Mouse (Mus musculus): ENCODE results near the gene Ppil1.

The Ppil1 gene

GRCm38 (mm10) chr17:29263840-29264633 lies at the start of gene Ppil1:
Gene Ppil1 (minus strand): TSS chr17:29264186.
- DNase-seq (ENCODE audit: low spot score in 2 of 2): peak; percentile 75 to 77

DNA sequence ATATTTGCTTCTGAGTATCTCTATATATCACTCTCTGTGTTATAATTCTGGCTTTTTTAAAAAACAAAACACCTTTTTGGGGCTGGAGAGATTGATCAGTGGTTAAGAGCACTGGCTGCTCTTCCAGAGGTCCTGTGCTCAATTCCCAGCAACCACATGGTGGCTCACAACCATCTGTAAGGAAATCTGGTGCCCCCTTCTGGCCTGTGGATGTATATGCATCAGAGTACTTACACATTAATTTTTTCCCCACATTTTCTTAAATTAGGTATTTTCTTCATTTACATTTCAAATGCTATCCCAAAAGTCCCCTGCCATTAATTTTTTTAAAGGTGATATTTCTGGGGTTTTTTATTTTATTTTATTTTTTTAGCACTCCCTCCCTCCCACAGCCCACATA lies 49.3 kb upstream of the Ppil1 start:
- DNase-seq (ENCODE audit: low spot score in 2 of 2): no peak

DNA sequence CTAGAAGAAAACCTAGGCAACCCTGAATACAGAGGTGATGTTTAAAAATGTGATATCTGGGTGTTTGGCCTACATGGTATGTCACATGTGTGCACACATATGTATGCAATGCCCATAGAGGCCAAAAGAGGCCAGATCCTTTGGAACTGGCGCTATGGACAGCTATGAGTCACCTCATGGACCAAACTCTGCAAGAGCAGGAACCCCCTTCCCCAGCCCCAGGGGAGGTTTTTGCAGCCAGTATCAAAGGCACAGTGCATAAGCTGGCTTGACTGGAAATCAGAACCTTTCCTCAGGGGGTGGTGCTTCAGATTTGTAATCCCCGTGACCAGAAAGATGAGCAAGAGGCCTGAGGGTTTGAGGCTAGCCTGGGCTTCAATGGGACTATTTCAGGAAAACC lies 48.1 kb upstream of the Ppil1 start:
- no peak for DNase-seq (ENCODE audit: low spot score in 2 of 2)

GRCm38 (mm10) chr17:29311602-29312001 lies 47.6 kb upstream of the Ppil1 start:
- DNase-seq (ENCODE audit: low spot score in 2 of 2): no peak

- DNase-seq (ENCODE audit: low spot score in 2 of 2): no peak
Observed at GRCm38 (mm10) chr17:29310056-29310623, 46.2 kb upstream of the Ppil1 start.

DNA sequence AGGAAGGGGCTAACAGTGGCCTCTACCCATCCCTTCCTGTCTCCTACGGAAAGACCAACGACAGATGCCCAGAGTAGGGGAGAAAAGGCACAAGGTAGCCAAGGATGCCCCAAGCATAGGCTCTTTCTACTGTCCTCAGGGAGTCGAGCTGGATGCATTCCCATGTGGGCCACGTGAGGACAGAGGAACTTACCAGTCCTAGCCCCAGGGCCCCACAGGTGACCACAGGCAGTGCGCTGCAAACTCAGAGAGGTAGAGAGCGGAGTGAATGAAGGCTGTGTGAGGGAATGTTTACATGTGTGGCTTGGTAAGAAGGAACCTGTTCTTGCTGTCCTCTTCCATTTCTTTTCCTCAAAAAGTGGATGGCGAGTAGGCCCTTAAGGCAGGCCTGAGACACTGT lies 41.9 kb upstream of the Ppil1 start:
- no peak for DNase-seq (ENCODE audit: low spot score in 2 of 2)

- DNase-seq (ENCODE audit: low spot score in 2 of 2): no peak
Observed at GRCm38 (mm10) chr17:29305058-29305806, 41.2 kb upstream of the Ppil1 start.

DNA sequence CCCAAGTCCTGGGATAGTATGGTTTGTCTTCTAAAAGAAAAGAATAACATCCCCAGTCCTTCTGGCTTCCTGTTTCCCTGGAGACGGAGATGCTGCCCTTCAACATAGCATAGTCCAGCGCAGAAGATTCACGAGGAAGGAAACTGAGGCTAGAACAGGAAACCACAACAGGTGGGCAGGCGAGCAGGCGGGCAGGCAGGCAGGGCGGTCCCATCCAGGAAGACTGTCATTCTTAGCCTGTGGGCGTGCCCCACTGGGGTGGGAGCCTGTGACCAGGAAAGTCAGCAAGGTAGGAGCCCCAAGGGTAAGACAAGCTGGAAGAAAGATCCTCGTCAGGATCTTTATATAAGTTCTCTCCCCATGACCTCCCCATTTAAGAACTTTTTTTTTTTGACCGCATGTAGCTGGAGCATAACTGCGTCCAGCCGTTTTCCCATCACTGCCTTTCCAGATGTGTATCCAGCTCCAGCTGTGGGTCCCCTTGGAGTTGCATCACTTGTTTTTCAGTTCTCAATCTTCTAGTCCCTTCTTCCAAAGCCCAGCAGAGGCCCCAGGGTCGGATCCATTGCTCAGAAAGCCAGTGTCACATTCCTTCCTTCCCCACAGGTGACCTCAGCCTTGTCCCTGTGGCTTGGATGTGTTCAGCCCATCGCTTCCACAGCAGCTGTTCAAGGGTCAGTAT lies 40.5 kb upstream of the Ppil1 start:
- DNase-seq (ENCODE audit: low spot score in 2 of 2): no peak

DNA sequence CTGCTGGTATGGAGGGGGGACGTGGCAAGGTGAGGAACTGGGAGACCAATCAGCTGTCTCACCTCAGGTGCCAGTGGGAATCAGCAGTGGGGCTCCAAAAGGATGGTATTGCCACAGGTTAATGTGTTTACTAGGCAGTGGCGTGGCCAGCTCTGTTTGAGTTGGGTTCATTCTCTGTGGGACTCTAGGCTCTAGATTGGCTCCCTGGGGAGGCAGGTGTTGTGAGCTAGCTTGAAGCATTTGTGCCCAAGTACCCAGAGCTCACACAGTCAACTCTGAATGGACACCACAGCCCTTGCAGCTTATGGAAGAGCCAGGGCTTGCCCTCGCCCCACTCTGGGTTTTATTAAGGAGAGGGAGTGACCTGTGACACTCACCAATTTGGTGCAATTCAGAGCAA lies 39.9 kb upstream of the Ppil1 start:
- DNase-seq (ENCODE audit: low spot score in 2 of 2): no peak

- DNase-seq (ENCODE audit: low spot score in 2 of 2): no peak
Observed at GRCm38 (mm10) chr17:29303087-29303486, 39.1 kb upstream of the Ppil1 start.

DNA sequence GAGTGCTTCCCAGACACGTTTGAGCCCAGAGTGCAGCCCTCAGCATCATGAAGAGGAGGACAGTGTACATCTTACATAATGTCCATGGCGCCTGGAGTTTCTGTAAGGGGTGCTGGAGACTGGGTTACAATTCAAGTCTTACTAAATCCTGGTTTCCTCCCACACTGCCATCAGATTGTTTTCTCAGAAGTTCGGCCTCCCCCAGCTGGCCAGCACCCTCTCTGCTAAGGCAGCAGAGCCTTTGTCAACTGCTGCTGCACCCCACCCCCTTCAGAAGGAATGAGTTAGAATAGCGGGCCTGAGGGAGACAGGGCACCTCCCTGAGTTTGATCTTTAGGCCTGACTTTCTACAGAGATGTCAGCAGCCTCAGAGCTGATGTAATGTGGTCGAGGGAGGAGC lies 38.2 kb upstream of the Ppil1 start:
- DNase-seq (ENCODE audit: low spot score in 2 of 2): no peak

- no peak for DNase-seq (ENCODE audit: low spot score in 2 of 2)
Observed at GRCm38 (mm10) chr17:29301421-29301820, 37.4 kb upstream of the Ppil1 start.

GRCm38 (mm10) chr17:29300926-29301325 lies 36.9 kb upstream of the Ppil1 start:
- DNase-seq (ENCODE audit: low spot score in 2 of 2): no peak

DNA sequence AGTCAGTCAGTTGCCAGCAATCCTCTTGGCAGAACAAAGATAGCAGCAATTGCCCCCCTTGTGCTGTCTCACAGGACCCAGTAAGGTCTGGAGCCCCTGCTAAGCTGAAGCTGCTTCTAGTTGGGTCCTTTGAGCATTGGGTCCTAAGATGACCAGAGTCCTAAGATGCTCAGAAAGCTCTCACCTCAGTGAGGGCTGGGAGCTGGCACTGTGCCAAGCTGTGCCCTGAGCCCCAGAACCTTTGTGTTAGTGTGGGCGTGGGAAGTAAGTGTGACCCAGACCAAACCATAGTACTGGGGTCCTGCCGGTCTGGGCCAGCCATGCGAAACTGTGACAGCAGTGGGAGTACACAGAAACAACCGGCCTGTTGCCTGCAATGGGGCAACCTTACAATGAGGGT lies 35.3 kb upstream of the Ppil1 start:
- no peak for DNase-seq (ENCODE audit: low spot score in 2 of 2)

- DNase-seq (ENCODE audit: low spot score in 2 of 2): no peak
Observed at GRCm38 (mm10) chr17:29297813-29298212, 33.8 kb upstream of the Ppil1 start.

DNA sequence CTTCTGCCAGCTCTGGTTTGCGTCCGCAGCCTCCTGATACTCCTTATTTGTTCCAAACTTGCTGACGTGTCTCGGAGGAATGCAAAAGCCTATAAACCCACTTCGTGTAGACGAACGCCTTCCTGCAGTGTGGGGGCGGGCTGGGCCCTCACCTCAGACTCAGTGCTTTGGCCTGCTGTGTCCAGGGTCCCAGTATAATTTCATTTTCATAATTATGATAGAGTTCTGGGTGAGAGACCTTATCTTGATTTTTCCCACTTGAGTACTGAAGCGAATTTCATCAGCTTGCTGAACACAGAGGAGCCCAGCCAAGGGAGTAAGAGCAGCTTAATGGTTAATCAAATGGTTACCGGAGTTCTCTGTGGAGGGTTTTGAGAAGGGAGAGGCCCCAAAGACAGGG lies 33.3 kb upstream of the Ppil1 start:
- no peak for DNase-seq (ENCODE audit: low spot score in 2 of 2)

- no peak for DNase-seq (ENCODE audit: low spot score in 2 of 2)
Observed at GRCm38 (mm10) chr17:29295835-29296234, 31.8 kb upstream of the Ppil1 start.

DNA sequence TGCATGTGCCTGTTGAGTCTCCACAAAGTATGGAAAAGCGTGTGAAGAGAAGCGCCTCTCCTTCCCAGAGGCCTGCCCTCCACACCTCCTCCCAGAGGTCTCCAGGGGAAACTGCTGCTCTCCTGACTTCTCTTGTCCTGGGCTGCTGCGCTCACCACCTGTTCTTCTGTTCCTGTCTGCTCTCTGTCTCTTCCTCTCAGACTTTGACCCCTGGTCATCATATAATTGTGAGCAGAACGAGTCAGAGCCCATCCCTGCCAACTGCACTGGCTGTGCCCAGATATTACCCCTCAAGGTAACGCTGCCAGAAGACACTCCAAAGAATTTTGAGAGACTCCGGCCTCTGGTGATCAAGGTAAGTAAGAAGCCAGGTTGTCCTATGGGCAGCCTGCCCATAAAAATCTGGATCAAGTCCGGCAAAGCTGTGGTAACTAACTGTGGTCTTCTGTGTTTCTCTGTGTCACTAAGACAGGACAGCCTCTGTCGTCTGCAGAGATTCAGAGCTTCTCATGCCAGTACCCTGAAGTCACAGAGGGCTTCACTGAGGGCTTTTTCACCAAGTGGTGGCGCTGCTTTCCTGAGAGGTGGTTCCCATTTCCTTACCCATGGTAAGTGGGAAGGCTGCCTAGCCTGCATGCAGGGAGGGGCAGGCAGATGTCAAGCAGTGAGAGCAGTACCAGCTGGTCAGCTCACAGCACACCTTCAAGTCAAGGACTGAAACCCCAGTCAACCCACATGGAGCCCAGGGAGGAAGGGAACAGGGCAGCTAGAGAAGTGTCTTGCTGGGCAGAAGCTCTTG lies 30.0 kb upstream of the Ppil1 start:
- DNase-seq (ENCODE audit: low spot score in 2 of 2): peak in 1 of 2 experiments; percentile 36

DNA sequence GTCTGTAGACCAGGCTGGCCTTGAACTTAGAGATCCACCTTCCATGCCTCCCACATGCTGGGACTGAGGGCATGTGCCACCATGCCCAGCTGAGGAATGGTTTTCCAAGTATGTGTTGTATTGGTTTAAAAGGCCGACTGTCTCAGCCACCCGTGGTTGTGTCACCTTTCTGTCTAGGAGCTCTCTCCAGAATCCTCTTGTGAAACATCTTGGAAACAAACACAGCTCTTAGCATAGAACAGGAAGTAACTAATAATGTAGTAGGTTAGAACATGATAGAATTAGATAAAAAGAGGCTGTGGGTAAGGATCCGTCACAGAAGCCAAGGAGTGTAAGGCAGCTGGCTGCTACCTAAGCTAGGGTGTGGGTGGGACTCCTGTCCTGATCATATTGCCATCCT lies 29.0 kb upstream of the Ppil1 start:
- DNase-seq (ENCODE audit: low spot score in 2 of 2): no peak

DNA sequence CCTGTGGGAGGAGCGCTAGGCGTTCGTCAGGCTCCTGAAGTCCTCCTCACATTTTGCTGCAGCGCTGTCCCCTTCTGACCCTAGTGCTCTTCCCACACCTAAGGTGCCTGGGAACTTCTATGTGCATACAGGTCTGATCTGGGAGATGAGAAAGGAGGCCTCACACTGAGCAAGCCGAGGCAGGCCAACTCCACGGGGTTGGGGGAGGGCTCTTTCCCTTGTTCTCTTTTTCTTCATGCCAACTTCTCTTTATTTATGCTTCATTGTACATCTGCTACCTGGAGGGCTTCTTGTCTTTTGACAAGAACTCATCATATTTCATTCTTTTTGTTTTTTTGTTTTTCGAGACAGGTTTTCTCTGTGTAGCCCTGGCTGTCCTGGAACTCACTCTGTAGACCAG lies 27.8 kb upstream of the Ppil1 start:
- DNase-seq (ENCODE audit: low spot score in 2 of 2): no peak

DNA sequence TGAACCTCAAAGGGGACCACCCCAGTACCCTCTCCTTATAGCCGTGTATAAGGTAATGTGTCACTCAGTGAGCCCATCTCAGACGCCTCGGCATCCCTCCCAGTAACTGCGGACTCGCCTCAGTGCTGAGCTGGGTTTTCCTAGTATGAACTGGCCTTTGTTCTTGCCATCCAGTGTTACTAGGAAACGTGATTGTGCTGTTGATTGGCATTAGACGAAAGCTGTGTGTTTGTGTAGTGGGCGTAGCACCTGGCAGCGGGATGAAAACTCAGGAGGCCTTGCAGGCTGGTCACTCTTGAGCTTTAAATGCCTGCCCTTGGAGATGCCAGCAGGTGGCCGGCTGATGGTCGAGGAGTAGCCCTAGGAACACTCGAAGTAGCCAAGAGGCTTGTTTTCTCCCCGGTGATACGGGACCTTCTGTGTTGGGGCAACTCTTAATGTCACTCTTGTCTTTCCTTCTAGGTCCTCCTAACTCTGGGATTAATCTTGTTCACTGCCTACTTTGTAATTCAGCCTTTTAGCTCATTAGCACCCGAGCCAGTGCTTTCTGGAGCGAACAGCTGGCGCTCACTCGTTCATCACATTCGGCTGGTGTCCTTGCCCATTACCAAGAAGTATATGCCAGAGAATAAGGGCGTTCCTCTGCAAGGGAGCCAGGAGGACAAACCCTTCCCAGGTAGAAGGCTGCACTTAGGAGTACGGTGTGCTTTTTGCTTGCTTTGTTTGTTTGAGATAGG lies 18.4 kb upstream of the Ppil1 start:
- no peak for DNase-seq (ENCODE audit: low spot score in 2 of 2)

Measured in urinary bladder, postnatal 36 days (tissue).